Comparison of ENCODE assay signal across 8 mouse cellular contexts in the genomic region with DNA sequence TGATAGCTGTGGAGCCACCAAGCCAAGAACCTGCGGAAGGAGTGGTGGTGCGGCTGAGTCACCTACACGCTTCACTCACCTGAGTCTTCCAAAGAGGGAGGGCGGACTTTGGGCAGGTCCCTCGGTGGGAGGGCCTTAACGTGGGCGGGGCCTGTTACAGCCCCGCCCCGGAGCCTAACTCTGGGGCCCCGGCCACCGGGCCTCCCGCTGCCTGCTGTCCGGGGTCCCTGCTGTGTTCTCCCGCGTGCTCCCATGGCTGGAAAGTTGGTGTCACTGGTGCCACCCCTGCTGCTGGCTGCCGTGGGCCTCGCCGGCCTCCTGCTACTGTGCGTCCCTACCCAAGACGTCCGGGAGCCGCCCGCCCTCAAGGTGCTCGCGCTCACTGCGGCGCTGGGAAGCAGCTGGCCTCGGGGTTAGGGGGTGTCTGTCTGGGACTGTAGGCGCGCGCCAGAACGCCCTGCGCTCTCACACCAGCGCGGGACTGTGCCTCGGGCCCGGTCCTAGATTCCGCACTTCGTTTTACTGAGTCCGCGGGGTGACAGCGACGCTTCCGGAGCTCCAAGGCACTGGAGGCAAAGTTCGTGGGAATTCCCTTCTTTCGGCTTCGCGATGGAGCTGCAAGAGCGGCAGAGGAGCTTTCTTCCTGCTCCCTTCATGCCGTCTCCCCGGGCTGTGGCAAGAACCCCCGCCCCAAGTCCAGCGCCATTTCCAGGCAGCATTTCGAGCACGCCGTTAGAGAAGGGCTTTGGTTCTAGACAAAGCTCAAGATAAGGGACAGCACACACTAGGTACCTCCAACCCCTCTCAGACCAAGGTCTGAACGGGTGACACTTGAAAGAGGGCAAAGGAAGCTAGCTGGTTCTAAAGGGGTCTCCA. TPM values are rescaled to one million over a fixed set of nuclear protein-coding genes. Genes with fewer than 3 reads are reported as not detected.
DNase-seq lines count a peak whose midpoint lies in the region; ATAC-seq and TF ChIP-seq lines count a peak whose summit lies in the region.

A gene (plus strand): TSS at position 154 of the 876 bp plus-strand sequence.

- peak within 1 kb of the TSS; percentile 55 for H3K4me3 ChIP-seq in heart, embryonic 10.5 days
- H3K4me3 ChIP-seq in liver, embryonic 14.5 days (ENCODE audit: insufficient read depth in 1 of 2, low read depth in 2 of 2, low read length in 2 of 2) = peak within 1 kb of the TSS in 1 of 2 experiments; percentile 41; a peak in 2 of 4 replicates

- no peaks in the 10 kb centered on the region for H3K9me3 ChIP-seq in heart, embryonic 10.5 days
- no peaks in the 10 kb centered on the region for H3K9me3 ChIP-seq in liver, embryonic 14.5 days (ENCODE audit: control insufficient read depth, low read length)

- peak within 1 kb of the TSS; percentile 65 for H3K4me2 ChIP-seq in liver, embryonic 14.5 days (ENCODE audit: low read depth)

- H3K36me3 ChIP-seq in heart, embryonic 10.5 days = no peaks in the 10 kb centered on the region
- no peaks in the 10 kb centered on the region for H3K36me3 ChIP-seq in liver, embryonic 14.5 days (replicated peaks; ENCODE audit: control insufficient read depth, insufficient read depth, low read depth)

- peaks cover 94% of the 10 kb centered on the region for H3K27me3 ChIP-seq in heart, embryonic 10.5 days (ENCODE audit: insufficient read depth, poor library complexity, severe bottlenecking)
- H3K27me3 ChIP-seq in liver, embryonic 14.5 days (ENCODE audit: control insufficient read depth, insufficient read depth, low read length) = peaks cover 56% of the 10 kb centered on the region

- TF ChIP-seq CTCF in liver, embryonic 14.5 days (IDR thresholded peaks at IDR 0.05; ENCODE audit: low read depth) = no peak

- WGBS in heart, embryonic 10.5 days = 1% methylated on average over 57 of the region's 57 CpGs
- 2% methylated on average over 57 of the region's 57 CpGs for WGBS in liver, embryonic 14.5 days (ENCODE audit: insufficient replicate concordance)

- no peak for TF ChIP-seq EP300 in liver, embryonic 14.5 days (IDR thresholded peaks at IDR 0.05; ENCODE audit: low read depth)

- H3K9ac ChIP-seq in liver, embryonic 14.5 days (replicated peaks) = no peak within 1 kb of the TSS

- peaks cover 26% of the 10 kb centered on the region for H3K4me1 ChIP-seq in heart, embryonic 10.5 days
- H3K4me1 ChIP-seq in liver, embryonic 14.5 days (replicated peaks; ENCODE audit: control insufficient read depth in 2 of 2, insufficient read depth in 2 of 2, low read length in 1 of 2) = no peaks in the 10 kb centered on the region; a peak in 1 of 4 replicates

- ATAC-seq in liver, embryonic 14.5 days (ENCODE audit: insufficient read depth) = no peak

- H3K27ac ChIP-seq in heart, embryonic 10.5 days = no peak within 1 kb of the TSS
- H3K27ac ChIP-seq in liver, embryonic 14.5 days = no peak within 1 kb of the TSS

- peak; percentile 37 for DNase-seq in ovary, postnatal 36 days (ENCODE audit: low spot score)
- no peak for DNase-seq in ovary, postnatal 10 days (ENCODE audit: low spot score)
- DNase-seq in embryo, embryonic 10.5 days (ENCODE audit: low spot score) = peak; percentile 50
- DNase-seq in heart, embryonic 10.5 days (ENCODE audit: low spot score) = no peak
- DNase-seq in kidney, adult 9 months = peak; percentile 73
- no peak for DNase-seq in liver, embryonic 14.5 days (ENCODE audit: low read depth in 3 of 3, low spot score in 3 of 3)
- DNase-seq in retina, postnatal 1 day = peak; percentile 67
- DNase-seq in frontal cortex, postnatal 25 days (ENCODE audit: low spot score in 2 of 2) = no peak

RNA-seq across cellular contexts. Expression of the gene that starts here (rescaled TPM):
- polyA plus RNA-seq in heart, embryonic 10.5 days (2016; fragmentation: Nextera tagmentation; extraction: Ambion mirVana) = not detected in 2 replicates
- polyA plus RNA-seq in liver, embryonic 14.5 days (2012; rRNA removed) = 0.18 and 0.30 TPM in 2 replicates
- 0.23 TPM in 1 of 2 replicates, not detected in the other for polyA plus RNA-seq in liver, embryonic 14.5 days (2014; fragmentation: Nextera tagmentation; extraction: Ambion mirVana)

Comparison
In these comparisons a context has a peak if more than half of its experiments do, and no peak if none do; other contexts are left out.
1. DNase-seq: peak in ovary, postnatal 36 days (single experiment), embryo, embryonic 10.5 days (single experiment), kidney, adult 9 months (single experiment) and retina, postnatal 1 day (single experiment); none in ovary, postnatal 10 days (single experiment), heart, embryonic 10.5 days (single experiment), liver, embryonic 14.5 days (0 of 3) and frontal cortex, postnatal 25 days (0 of 2).